Mouse (Mus musculus) CH12.LX (cell line): ENCODE measurements around the gene Fgf22. TPM values are rescaled to one million over a fixed set of nuclear protein-coding genes. Genes with fewer than 3 reads are reported as not detected.

ENCODE experiments used
- DNase-seq: peaks from one replicate; pipeline ENCODE4 v3.0.0-alpha.2; 2013; ENCODE audit errors: extremely low read depth
- H3K27ac ChIP-seq: 2 replicates; pipeline ENCODE4 v1.5.1; 2012; ENCODE audit warnings: low read depth, mild to moderate bottlenecking, control low read depth, moderate library complexity; ENCODE audit not compliant: insufficient read depth
- H3K27me3 ChIP-seq: replicated peaks from 2 replicates; pipeline ENCODE3; 2012; ENCODE audit warnings: inconsistent platforms
- H3K36me3 ChIP-seq, 2 experiments: replicated peaks in 1 of 2; 2 replicates each; pipeline versions ENCODE3 to v1.6.1; 2012; ENCODE audit warnings: inconsistent platforms in 1 of 2, low read length in 1 of 2, mild to moderate bottlenecking in 1 of 2, mixed read lengths in 1 of 2, moderate library complexity in 1 of 2; ENCODE audit not compliant: control insufficient read depth in 1 of 2, insufficient read depth in 1 of 2
- H3K4me1 ChIP-seq, 2 experiments: 2 replicates each; pipeline ENCODE4 v1.6.1; 2012; ENCODE audit warnings: inconsistent platforms in 1 of 2, moderate library complexity in 1 of 2; ENCODE audit not compliant: insufficient read depth in 2 of 2, control insufficient read depth in 1 of 2
- H3K4me2 ChIP-seq: 2 replicates; pipeline ENCODE4 v1.6.1; 2012; ENCODE audit warnings: low read depth, mild to moderate bottlenecking, control low read depth; ENCODE audit not compliant: poor library complexity, insufficient read depth, severe bottlenecking
- H3K4me3 ChIP-seq, 3 experiments: fragments of 150-350 bp in 1 of 3; sonication (generic) in 1 of 3; replicated peaks in 1 of 3; 2 replicates each; pipeline versions ENCODE3 to v1.5.1; 2011 to 2012; ENCODE audit warnings: low read depth in 2 of 3, low read length in 2 of 3, mild to moderate bottlenecking in 2 of 3, moderate library complexity in 2 of 3, control low read depth in 1 of 3, improper control_type of control experiment in 1 of 3, inconsistent platforms in 1 of 3, mixed read lengths in 1 of 3; ENCODE audit not compliant: poor library complexity in 1 of 3
- H3K79me2 ChIP-seq: replicated peaks from 2 replicates; pipeline ENCODE4 v1.6.1; 2012; ENCODE audit warnings: mild to moderate bottlenecking, moderate library complexity; ENCODE audit not compliant: control insufficient read depth, poor library complexity, insufficient read depth, severe bottlenecking; ENCODE audit errors: extremely low read depth
- H3K9ac ChIP-seq: 2 replicates; pipeline ENCODE4 v1.6.1; 2012; ENCODE audit warnings: low read depth, mild to moderate bottlenecking, control low read depth, moderate library complexity; ENCODE audit not compliant: insufficient read depth
- H3K9me3 ChIP-seq: replicated peaks from 2 replicates; pipeline ENCODE3; 2012; ENCODE audit warnings: low read length, inconsistent platforms, mixed read lengths
- BHLHE40 ChIP-seq: IDR thresholded peaks from 2 replicates; pipeline ENCODE4 v1.6.1; 2011; ENCODE audit warnings: mild to moderate bottlenecking, low read depth, low read length, improper control_type of control experiment
- CHD1 ChIP-seq: IDR thresholded peaks from 2 replicates; pipeline ENCODE4 v1.6.1; 2012; ENCODE audit warnings: low read depth, low read length, improper control_type of control experiment, inconsistent platforms
- CTCF ChIP-seq, 2 experiments: IDR thresholded peaks in 1 of 2; conservative IDR thresholded peaks in 1 of 2; 2 replicates each; pipeline ENCODE4 v1.5.1; 2011 to 2012; ENCODE audit warnings: low read depth in 2 of 2, low read length in 2 of 2, improper control_type of control experiment in 1 of 2, inconsistent platforms in 1 of 2, mild to moderate bottlenecking in 1 of 2, moderate library complexity in 1 of 2
- EP300 ChIP-seq: IDR thresholded peaks from 2 replicates; pipeline ENCODE4 v1.6.1; 2011; ENCODE audit warnings: low read length, improper control_type of control experiment
- ETS1 ChIP-seq: conservative IDR thresholded peaks from 2 replicates; pipeline ENCODE4 v1.6.1; 2012; ENCODE audit warnings: low read depth, mild to moderate bottlenecking, inconsistent platforms, low read length, improper control_type of control experiment, moderate library complexity
- GABPA ChIP-seq: IDR thresholded peaks from 2 replicates; pipeline ENCODE4 v1.6.1; 2012; ENCODE audit warnings: low read depth, low read length, improper control_type of control experiment, inconsistent platforms; ENCODE audit not compliant: insufficient replicate concordance
- HCFC1 ChIP-seq: IDR thresholded peaks from 2 replicates; pipeline ENCODE4 v1.6.1; 2012; ENCODE audit warnings: low read depth, mild to moderate bottlenecking, inconsistent platforms, low read length, improper control_type of control experiment
- JUN ChIP-seq: IDR thresholded peaks from 2 replicates; pipeline ENCODE4 v1.6.1; 2011; ENCODE audit warnings: low read depth, mild to moderate bottlenecking, low read length, improper control_type of control experiment, moderate library complexity; ENCODE audit not compliant: insufficient read depth
- KAT2A ChIP-seq: IDR thresholded peaks from 2 replicates; pipeline ENCODE4 v1.6.1; 2012; ENCODE audit warnings: low read length, improper control_type of control experiment, inconsistent platforms; ENCODE audit not compliant: insufficient replicate concordance
- MAFK ChIP-seq: IDR thresholded peaks from 2 replicates; pipeline ENCODE4 v1.6.1; 2011; ENCODE audit warnings: low read length, improper control_type of control experiment; ENCODE audit not compliant: insufficient replicate concordance
- MAX ChIP-seq: IDR thresholded peaks from 2 replicates; pipeline ENCODE4 v1.6.1; 2011; ENCODE audit warnings: low read length, improper control_type of control experiment
- MAZ ChIP-seq: IDR thresholded peaks from 2 replicates; pipeline ENCODE4 v1.6.1; 2012; ENCODE audit warnings: low read depth, mild to moderate bottlenecking, inconsistent platforms, low read length, improper control_type of control experiment, moderate library complexity
- MEF2A ChIP-seq: IDR thresholded peaks from 2 replicates; pipeline ENCODE4 v1.6.1; 2014; ENCODE audit warnings: low read depth, mild to moderate bottlenecking, inconsistent platforms, low read length, improper control_type of control experiment, borderline replicate concordance
- MXI1 ChIP-seq: IDR thresholded peaks from 2 replicates; pipeline ENCODE4 v1.6.1; 2011; ENCODE audit warnings: mild to moderate bottlenecking, low read depth, low read length, improper control_type of control experiment
- MYC ChIP-seq: IDR thresholded peaks from 2 replicates; pipeline ENCODE4 v1.6.1; 2011; ENCODE audit warnings: low read depth, mild to moderate bottlenecking, improper control_type of control experiment, low read length
- NELFE ChIP-seq: IDR thresholded peaks from 2 replicates; pipeline ENCODE4 v1.6.1; 2011; ENCODE audit warnings: low read depth, low read length, improper control_type of control experiment
- NRF1 ChIP-seq: IDR thresholded peaks from 2 replicates; pipeline ENCODE4 v1.6.1; 2014; ENCODE audit warnings: low read depth, mild to moderate bottlenecking, inconsistent platforms, low read length, improper control_type of control experiment, moderate library complexity
- PAX5 ChIP-seq: IDR thresholded peaks from 2 replicates; pipeline ENCODE4 v1.6.1; 2012; ENCODE audit warnings: low read length, inconsistent platforms, mixed read lengths
- POLR2A ChIP-seq: IDR thresholded peaks from 2 replicates; pipeline ENCODE4 v1.6.1; 2011; ENCODE audit warnings: low read depth, mild to moderate bottlenecking, improper control_type of control experiment, low read length
- POLR2AphosphoS2 ChIP-seq: IDR thresholded peaks from 2 replicates; pipeline ENCODE4 v1.6.1; 2011; ENCODE audit warnings: low read depth, low read length, improper control_type of control experiment
- RAD21 ChIP-seq: IDR thresholded peaks from 2 replicates; pipeline ENCODE4 v1.6.1; 2011; ENCODE audit warnings: low read depth, mild to moderate bottlenecking, low read length, improper control_type of control experiment, moderate library complexity
- SIN3A ChIP-seq: IDR thresholded peaks from 2 replicates; pipeline ENCODE4 v1.6.1; 2012; ENCODE audit warnings: low read length, improper control_type of control experiment, inconsistent platforms
- SMC3 ChIP-seq: IDR thresholded peaks from 2 replicates; pipeline ENCODE4 v1.6.1; 2011; ENCODE audit warnings: low read depth, low read length, improper control_type of control experiment
- TBP ChIP-seq: conservative IDR thresholded peaks from 2 replicates; pipeline ENCODE4 v1.6.1; 2011; ENCODE audit warnings: low read depth, low read length, improper control_type of control experiment
- TCF12 ChIP-seq: IDR thresholded peaks from 2 replicates; pipeline ENCODE4 v1.6.1; 2014; ENCODE audit warnings: low read depth, mild to moderate bottlenecking, inconsistent platforms, low read length, improper control_type of control experiment
- USF2 ChIP-seq: conservative IDR thresholded peaks from 2 replicates; pipeline ENCODE4 v1.6.1; 2011; ENCODE audit warnings: low read depth, low read length, improper control_type of control experiment
- ZC3H11A ChIP-seq: IDR thresholded peaks from 2 replicates; pipeline ENCODE4 v1.6.1; 2012; ENCODE audit warnings: low read depth, mild to moderate bottlenecking, inconsistent platforms, low read length, improper control_type of control experiment
- ZMIZ1 ChIP-seq: IDR thresholded peaks from 2 replicates; pipeline ENCODE4 v1.6.1; 2012; ENCODE audit warnings: low read depth, mild to moderate bottlenecking, inconsistent platforms, low read length, improper control_type of control experiment
- ZNF384 ChIP-seq: IDR thresholded peaks from 2 replicates; pipeline ENCODE4 v1.6.1; 2012; ENCODE audit warnings: low read depth, low read length, improper control_type of control experiment, inconsistent platforms
- dilution Hi-C: fragments of 300-500 bp; cut with MboI; formaldehyde crosslinking; loops from 2 replicates; pipeline ENCODE4 v1.14.3; 2020; ENCODE audit warnings: low sequenced_read_pairs; ENCODE audit not compliant: extremely low pct_unique_long_range_greater_than_20kb, extremely low pct_ligation_motif_present
- in situ Hi-C: fragments of 300-500 bp; cut with MboI; formaldehyde crosslinking; loops from 3 replicates; pipeline ENCODE4 v1.14.3; 2019; ENCODE audit warnings: low sequenced_read_pairs, low pct_ligation_motif_present, low pct_unique_long_range_greater_than_20kb, mixed read lengths
- polyA plus RNA-seq: library from polyadenylated mRNA; unstranded; fragments of >175 nt; gene quantifications from 2 replicates; pipeline ENCODE4 v1.2.1, GENCODE M21; 2012; ENCODE audit warnings: low read depth; ENCODE audit not compliant: insufficient read length
- total RNA-seq, 2 experiments: library from RNA; depleted of rRNA; stranded (reverse); fragments of 300-350 nt in 1 of 2; fragments of >200 nt in 1 of 2; gene quantifications; 2 replicates each; pipeline ENCODE4 v1.2.3; 2012 to 2014

Fgf22 gene
- total and polyA plus RNA-seq, 3 experiments = not detected

DNA sequence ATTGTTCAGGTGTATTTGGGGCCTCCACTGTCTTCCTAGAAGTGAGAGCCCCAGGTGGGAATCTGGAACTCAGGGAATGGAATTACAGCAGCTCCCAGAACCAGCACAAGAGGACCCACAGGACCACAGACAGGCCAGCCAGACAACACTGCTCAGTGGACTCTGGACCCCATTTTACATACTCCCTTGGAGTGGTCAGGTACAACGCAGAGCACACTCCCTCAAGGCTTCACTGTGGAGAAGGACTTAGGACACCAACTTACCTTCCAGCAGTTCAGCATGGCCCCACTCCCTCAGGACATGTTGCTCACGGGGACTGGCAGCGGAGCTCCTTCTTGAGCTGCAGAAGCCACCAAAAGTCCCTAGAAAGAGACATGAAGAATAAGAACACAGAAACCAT, 9.5 kb upstream of the Fgf22 start:
- Histone ChIP-seq H3K4me1 (peaks cover 8 to 34% of the 10 kb centered on the region in 2 experiments), H3K27ac (no peak overlapping the region), H3K36me3 (peaks cover 40 to 47% of the 10 kb centered on the region in 2 experiments), H3K9ac (peak overlapping the region; percentile 74), H3K9me3 (no peaks in the 10 kb centered on the region), H3K27me3 (no peaks in the 10 kb centered on the region), H3K4me3 (peak overlapping the region; percentile 69 to 92 (median 69)), H3K79me2 (peaks cover 8% of the 10 kb centered on the region), H3K4me2 (peak overlapping the region; percentile 91)
- TF ChIP-seq GABPA (no peak), JUN (no peak), ZMIZ1 (no peak), SIN3A (no peak), USF2 (no peak), NELFE (no peak), TCF12 (no peak), ETS1 (no peak), MAX (no peak), SMC3 (no peak), HCFC1 (no peak), BHLHE40 (no peak), MAFK (no peak), MEF2A (no peak), EP300 (no peak)
- in situ Hi-C loops = no loop called here
- dilution Hi-C loops = no loop called here
- DNase-seq = no peak

DNA sequence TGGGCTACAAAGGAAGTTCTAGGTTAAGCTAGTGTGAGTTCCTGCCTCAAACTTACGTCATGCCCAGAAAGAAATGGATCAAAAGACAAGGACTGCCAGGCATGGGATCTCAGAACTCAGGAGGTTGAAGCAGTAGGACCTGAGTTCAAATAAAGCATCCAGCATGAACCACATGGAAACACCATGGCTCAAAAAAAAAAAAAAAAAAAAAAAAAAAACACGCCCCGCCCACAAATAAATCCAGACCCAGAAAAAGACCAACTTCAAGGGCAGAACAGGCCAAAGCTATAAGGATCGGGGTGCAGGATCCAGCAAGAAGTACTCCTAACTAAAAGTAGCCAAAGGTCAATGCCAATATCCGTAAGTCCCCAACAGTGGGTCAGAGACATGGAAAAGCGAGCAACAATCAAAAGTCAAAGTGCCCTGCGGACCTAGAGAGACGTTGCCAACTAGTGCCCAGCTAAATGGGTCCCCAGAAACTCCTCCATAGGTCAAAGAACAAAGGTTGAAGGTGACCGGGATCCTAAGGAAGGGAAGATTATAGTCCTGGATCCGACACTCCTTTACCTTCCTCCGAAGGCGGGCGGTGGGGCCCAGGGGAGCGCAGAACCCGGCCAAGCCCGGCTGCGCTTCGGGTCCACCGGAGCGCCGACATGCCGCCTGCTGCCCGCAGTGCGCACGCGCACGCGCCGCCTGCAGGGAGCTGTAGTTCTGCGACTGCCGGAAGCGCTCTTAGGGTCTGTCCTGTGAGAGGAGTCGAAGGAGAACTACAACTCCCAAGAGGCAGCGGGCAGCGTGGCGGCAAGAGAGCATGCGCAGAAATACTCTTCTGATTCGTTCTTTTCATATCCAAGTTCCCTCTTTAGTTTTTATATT, 8.7 kb upstream of the Fgf22 start, which contains the start of gene Polrmt:
Polrmt (minus strand) TSS at position 684 of the 876 bp plus-strand sequence.
- Histone ChIP-seq H3K9me3 (no peaks in the 10 kb centered on the region), H3K4me1 (peaks cover 8 to 34% of the 10 kb centered on the region in 2 experiments), H3K9ac (peak within 1 kb of the TSS; percentile 74), H3K27ac (no peak within 1 kb of the TSS), H3K4me2 (peak within 1 kb of the TSS; percentile 91), H3K79me2 (peaks cover 8% of the 10 kb centered on the region), H3K4me3 (peak within 1 kb of the TSS; percentile 69 to 92 (median 69)), H3K36me3 (peaks cover 32 to 40% of the 10 kb centered on the region in 2 experiments), H3K27me3 (no peaks in the 10 kb centered on the region)
- in situ Hi-C loops (no loop called here), dilution Hi-C loops (no loop called here)
- peak; percentile 98 for DNase-seq
- no peak; the same call in 1 of the 2 replicates for TF ChIP-seq ZMIZ1
- no peak for TF ChIP-seq CTCF (conservative IDR thresholded peaks at IDR 0.05 in 1 of 2, IDR thresholded peaks at IDR 0.05 in 1 of 2; ENCODE audit: low read depth in 2 of 2, low read length in 2 of 2)
- TF ChIP-seq ZC3H11A = no peak
- TF ChIP-seq SMC3 = no peak
- peak; percentile 25; the same call in 1 of the 2 replicates for TF ChIP-seq BHLHE40
- peak; percentile 53; the same call in 1 of the 2 replicates for TF ChIP-seq MAX
- peak; percentile 97; the same call in 1 of the 2 replicates for TF ChIP-seq KAT2A
- no peak for TF ChIP-seq ETS1
- peak; percentile 99 for TF ChIP-seq HCFC1
- peak; percentile 94 for TF ChIP-seq NELFE
- peak; percentile 37; the same call in 1 of the 2 replicates for TF ChIP-seq POLR2AphosphoS2
- peak; percentile 97 for TF ChIP-seq ZNF384
- peak; percentile 56 for TF ChIP-seq MEF2A
- peak; percentile 99 for TF ChIP-seq NRF1
- peak; percentile 85 for TF ChIP-seq MXI1
- no peak for TF ChIP-seq USF2
- peak; percentile 74 for TF ChIP-seq TCF12
- TF ChIP-seq RAD21 = no peak
- TF ChIP-seq TBP = no peak
- TF ChIP-seq PAX5 = no peak
- no peak for TF ChIP-seq CHD1
- TF ChIP-seq MAZ = no peak
- TF ChIP-seq JUN = no peak
- 0 out of 2 replicates have a peak, but pooled peaks have one; percentile 49 for TF ChIP-seq MYC
- peak; percentile 93 for TF ChIP-seq POLR2A
- TF ChIP-seq SIN3A = no peak
